Mouse (Mus musculus) frontal cortex, adult (tissue): Measurements from ENCODE around the gene Xrcc1.
A peak's percentile ranks its signal among the peaks of the same experiment; 100 is the strongest.
"Not testable (repeated sequence)": the region's sequence is repeated elsewhere in the genome, so short reads cannot be mapped to it uniquely, and the experiment has no call there.

Experiments
- ATAC-seq: cut with Nextera tagmentation; 2 replicates; pipeline ENCODE4 v1.9.2; 2017; ENCODE audit warnings: mild to moderate bottlenecking, moderate library complexity, mixed read lengths; ENCODE audit not compliant: low TSS enrichment

Xrcc1 gene

DNA sequence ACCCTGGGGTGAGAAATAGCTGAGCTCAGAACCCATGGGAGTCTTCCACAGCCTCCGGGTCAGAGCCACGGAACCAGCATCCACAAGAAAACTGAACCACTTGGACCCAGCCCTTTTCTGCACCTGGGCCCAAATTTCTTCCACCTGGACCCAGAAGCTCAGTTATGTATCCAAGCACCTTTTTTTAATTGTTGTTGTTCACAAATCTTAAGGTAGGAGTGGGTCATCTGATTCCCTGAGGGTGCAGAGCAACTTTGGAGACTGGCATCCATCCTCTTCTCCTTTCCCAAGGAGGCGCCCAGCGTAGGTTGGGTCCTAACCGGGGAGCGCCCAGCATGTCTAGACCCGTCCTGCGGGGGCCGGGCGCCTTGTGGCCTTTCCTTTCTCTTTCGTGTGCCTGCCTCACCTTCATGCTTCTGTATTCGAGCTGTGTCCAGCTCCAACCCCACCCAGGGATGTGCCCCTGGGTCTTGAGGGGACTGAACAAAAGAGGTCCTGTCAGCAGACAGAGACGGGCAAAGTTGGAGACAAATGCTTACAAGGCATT lies at the start of gene Xrcc1, which contains the start of gene Pinlyp:
Gene Xrcc1, plus strand, starts transcription at position 222 of the 547 bp plus-strand sequence.
Gene Pinlyp, minus strand, starts transcription at position 51 of the 547 bp plus-strand sequence.
- ATAC-seq, result no peak

DNA sequence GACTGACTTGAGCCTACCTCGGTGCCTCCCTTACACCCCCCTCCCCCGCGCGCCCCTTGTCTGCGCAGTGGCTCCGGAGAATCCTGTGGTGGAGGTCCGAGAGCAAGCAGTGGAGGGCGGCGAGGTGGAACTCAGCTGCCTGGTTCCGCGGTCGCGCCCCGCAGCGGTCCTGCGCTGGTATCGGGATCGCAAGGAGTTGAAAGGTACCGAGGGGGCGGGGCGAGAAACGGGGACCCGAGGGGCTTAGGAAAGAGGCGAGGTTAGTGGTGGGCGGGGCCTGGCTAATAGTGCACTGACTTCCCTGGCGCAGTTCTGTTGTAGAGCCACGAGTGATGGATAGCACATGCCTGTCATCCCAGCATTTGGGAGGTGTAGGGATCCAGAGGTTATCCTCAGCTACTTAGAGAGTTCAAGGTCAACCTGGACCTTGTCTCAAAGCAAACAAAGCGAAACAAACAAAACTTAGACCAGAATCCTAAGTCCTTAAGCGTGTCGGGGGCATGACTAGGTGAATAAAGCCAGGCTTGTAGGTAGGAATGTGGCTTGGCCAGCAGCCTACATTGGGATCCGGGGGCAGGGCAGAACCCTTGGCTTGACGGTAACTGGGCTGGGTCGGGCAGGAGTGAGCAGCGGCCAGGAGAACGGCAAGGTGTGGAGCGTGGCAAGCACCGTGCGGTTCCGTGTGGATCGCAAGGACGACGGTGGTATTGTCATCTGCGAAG lies 46.1 kb upstream of the Xrcc1 start:
- ATAC-seq, result no peak

DNA sequence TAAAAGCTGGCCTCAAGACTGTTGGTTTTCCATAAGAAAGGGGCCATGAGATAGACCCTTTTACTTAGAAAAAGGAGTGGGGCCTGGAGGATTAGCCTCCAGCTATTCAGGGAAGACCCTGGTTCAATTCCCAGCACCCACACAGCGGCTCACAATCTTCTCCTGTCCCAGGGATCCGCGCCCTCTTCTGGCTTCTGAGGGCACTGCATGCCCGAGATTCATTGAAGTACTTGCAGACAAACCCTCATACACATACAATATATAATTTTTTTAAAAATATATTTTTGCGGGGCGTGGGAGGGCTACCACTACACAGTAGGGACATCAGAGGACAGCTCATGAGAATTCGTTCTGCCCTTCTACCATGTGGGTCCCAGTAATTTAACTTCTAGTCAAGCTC lies 45.2 kb upstream of the Xrcc1 start:
- no peak for ATAC-seq

DNA sequence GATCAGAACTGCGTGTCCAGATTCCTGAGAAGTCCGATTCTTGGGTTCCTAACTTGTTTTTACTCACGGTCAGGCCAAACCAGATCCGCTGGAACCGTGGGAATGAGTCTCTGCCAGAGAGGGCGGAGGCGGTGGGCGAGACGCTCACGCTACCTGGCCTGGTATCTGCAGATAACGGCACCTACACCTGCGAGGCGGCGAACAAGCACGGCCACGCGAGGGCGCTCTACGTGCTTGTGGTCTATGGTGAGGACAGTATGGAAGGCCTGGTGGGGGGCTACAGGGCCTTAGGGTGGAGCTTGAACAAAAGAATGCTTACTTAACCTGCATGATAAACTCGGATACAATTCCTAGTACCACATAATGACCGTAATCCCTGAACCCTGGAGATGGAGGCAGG lies 44.6 kb upstream of the Xrcc1 start:
- no peak for ATAC-seq

DNA sequence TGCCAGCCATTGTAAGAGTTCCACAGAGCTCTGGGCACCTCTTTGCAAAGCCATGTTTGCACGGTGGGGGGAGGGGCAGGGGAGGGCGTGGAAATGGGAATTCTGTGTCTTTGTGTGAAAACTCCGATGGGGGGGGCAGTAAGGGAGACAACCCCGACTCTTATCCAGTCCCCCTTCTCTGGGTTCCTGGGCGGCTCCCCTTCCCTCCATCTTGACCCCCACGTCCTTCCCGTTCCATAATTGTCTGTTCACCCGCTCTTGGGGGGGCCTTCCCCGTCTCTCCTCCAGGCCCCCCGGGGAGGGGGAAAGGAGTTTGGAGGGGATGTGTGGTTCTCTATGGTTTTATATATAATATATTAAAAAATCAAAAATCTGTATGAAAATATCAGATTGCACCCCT lies 42.1 kb upstream of the Xrcc1 start:
- no peak for ATAC-seq

DNA sequence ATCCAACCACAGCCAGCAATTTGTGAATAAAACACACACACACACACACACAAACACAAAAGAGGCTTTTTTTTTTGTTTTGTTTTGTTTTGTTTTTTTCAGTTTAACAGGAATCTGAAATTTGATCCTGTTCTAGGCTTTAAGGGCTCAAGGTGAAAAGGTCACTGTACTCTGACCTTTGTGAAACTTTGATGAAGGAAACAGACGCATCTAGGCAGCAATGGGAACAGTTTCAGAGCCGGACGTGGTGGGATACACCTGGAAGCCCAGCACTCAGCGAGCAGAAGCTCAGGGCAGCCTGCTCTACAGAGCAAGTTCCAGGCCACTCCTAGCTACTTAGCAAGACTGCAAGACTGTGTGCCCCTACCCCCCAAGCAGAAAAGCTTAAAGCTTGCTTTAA lies 41.2 kb upstream of the Xrcc1 start:
- no peak for ATAC-seq

DNA sequence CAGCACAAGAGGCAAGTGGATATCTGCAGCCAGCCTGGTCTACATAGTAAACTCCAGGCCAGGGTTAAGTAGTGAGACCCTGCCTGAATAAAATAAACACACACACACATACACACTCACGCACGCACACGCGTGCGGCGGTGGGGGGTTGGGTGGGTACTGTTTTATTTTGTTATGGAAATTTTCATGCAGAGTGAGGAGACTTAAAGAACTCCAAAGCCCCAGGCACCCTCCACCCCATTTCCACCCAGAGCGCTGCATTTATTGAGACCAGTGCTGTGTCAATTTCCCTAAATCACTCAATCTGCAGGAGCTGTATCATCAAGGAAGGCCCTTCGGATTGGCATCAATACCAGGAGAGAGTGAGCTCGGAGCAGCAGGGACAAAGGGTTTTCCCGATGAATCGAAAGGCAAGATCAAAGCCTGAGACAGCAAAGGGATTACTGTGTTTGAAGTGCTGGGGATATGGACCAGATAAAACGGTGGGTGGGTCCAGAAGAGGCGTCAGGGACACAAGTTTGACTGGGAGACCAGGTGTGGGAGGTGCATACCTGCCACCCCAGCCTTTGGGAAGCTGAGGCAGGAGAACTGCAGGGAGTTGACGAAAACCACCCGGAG lies 40.5 kb upstream of the Xrcc1 start:
- no peak for ATAC-seq

DNA sequence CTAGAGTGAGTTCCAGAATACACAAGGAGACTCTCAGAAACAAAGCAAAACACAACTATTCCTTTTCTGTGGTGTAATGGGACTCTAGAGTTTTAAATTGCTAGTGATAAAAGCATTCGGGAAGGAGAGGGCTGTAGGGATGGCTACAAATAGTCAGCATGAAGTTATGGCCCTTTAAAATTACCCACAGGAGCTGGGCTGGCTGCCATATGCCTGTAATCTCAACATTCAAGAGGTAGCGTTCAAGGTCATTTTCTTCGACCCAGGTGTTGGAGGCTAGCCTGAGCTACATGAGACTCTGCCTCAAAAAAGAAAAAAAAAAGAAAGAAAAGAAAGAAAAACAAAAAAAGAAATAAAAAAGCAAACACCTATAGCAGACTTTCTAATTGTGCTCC lies 40.0 kb upstream of the Xrcc1 start:
- no peak for ATAC-seq

DNA sequence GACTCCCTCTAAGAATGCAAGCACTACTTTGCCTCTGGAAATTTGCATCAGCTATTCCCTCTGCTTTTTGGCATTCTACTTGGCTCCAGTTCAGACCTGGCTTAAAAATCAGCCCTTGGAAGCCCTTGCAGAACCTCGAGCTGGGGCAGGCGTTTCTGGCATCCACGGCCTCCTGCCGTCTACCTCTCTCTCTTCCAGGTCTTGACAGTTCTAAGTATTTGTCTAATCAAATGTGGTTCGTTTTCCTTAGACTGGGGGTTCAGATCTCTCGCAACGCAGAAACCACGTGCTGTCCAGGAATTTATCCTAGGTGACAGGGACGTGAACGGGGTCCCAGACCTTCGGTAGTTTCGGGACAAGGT lies 39.6 kb upstream of the Xrcc1 start:
- ATAC-seq, result peak; percentile 36

DNA sequence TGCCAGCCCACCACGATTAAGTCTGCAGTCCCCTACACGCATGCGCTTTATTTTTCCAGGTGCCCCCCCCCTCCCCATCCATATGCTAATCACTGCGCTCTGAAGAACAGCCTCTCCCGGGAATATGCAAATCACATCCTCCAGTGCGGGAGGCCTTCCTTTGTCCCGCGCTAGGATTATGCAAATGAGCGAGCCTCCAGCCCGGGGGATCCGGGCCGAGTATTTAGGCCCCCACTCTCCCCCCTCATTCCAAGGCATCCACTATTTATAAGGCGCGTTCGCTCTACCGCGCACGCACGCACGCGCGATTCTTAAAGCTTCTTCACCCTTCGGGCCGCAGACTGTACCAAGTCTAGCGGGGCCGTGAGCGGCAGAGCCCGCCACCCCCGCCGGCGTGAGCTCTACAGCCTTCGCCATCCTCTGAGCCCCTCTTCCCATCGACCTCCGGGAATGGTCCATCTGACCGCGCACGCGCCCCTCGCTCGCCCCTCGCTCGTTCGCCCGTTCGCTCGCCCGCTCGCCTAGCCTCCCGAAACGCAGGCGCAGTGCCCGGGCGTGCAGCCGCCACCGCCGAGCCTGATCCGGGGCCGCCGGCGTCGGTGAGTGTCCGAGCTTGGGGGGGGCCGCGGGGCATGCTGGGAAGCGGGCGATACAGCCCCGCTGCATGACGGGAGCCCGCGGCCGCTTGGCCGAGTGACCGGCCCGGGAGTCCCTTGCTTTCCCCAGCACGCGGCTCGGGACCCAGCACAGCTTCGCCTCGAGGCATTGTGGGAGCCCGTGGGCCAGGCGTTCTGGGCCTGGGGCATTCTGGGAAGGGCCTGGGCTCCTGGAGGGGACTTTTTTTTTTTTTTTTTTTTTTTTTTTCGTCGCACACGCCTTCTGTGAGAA lies 39.0 kb upstream of the Xrcc1 start, which contains the start of gene Zfp428:
Gene Zfp428, plus strand, starts transcription at position 169 of the 888 bp plus-strand sequence.
- peak; percentile 82 for ATAC-seq

DNA sequence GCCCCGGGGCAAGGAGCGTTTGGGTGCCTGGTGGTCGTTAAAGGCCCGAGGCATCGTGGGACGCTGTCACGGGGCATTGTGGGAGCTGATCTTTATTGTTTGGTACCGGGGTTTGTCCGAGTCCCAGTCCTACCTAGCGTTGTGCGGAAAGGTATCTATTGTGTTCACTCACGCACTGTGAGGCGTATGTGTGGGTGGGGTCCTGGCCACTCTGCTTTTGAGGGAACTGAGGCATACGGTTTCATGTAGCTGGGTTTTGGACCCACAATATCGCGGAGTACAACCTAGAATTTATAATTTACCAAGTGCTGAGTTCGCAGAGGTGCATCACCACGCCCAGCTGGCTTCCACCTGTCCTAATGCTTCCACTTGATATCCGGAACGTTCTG lies 38.4 kb upstream of the Xrcc1 start:
- peak; percentile 2; the same call in 1 of the 2 replicates for ATAC-seq

DNA sequence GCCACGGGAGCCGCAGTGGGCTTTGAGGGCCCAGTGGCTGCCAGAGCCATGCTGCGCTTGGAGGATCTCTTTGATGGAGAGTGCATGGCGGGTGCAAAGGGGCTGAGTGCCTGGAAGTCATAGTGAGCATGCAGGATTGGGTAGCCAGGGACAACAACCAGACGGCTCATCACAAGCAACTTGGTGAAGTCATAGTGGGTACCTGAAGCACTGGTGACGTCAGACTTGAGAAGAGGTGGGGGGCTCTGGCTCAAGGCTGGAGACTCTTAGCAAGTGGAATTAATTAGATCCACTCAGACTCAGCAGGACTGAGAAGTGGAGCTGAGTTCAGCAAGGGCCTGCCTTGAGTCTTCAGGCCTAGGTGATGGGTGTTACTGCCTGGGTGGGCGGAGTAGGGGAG lies 33.7 kb upstream of the Xrcc1 start, which contains the start of gene AC161166.1:
Gene AC161166.1, minus strand, starts transcription at position 101 of the 400 bp plus-strand sequence.
- ATAC-seq, result no peak

DNA sequence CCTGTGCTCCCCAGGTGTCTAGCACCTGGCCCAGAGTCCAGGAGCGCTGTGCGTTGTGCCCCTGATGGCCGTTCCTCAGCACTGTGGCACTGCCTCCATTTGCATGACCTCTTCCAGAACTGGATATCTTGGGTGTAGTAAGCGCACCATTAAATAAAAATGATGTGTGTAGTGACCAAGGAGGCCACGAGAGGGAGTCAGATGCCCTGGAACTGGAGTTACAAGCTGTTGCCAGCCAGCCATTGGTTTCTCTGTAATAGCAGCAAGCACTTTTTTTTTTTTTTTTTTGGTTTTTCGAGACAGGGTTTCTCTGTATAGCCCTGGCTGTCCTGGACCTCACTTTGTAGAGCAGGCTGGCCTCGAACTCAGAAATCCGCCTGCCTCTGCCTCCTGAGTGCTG lies 29.8 kb upstream of the Xrcc1 start:
- not testable (repeated sequence) for ATAC-seq

DNA sequence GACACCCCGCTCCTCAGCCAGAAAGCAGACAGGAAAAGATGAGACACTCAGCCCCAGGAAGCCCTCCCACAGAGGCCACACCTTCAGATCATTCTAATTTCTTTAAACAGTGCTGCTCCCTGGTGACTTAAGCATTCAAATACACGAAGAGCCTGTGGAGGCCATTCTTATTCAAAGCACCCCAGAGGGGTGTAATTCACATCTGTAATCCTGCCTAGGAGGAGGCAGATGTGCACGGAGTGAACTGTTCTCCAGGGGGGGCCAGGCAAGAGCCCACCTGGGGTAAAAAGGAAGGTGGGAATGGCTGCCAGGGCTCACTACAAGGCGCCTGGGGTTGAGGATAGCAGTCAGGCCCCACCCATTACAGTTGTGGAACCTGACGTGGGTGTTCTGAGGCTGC lies 29.0 kb upstream of the Xrcc1 start:
- no peak for ATAC-seq

DNA sequence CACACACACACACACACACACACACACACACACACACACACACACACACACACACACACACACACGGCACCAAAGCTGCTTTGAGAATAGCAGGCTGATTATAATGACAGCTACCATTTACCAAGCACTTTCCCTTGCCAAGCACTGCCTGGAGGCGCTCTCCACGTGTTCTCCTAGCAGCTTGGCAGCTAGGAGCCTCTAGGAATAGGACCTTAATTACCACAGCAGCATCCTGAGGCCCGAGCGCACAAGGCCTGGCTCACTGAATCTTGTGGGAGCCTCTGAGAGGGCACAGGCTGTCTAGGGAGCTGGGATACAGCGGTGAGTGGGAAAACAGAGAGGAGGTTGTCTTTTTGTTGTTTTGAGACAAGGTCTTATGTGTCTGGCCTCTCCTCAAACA lies 28.4 kb upstream of the Xrcc1 start:
- ATAC-seq, result peak; percentile 97

DNA sequence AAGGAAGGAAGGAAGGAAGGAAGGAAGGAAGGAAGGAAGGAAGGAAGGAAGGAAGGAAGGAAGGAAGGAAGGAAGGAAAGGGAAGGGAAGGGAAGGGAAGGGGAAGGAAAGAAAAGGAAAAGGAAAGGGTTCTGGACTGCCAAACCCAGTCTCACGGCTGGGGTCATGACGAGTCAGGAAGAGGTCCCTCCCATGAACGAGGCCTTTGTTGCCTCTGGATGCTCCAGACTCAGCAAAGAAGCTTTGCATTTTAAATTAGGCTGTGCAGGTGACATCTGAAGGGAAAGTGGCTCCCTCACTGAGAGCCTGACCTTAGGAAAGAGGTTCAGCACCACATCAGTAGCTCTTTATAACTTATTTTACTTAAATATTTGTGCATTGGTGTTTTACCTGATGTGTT lies 27.0 kb upstream of the Xrcc1 start:
- ATAC-seq, result no peak

DNA sequence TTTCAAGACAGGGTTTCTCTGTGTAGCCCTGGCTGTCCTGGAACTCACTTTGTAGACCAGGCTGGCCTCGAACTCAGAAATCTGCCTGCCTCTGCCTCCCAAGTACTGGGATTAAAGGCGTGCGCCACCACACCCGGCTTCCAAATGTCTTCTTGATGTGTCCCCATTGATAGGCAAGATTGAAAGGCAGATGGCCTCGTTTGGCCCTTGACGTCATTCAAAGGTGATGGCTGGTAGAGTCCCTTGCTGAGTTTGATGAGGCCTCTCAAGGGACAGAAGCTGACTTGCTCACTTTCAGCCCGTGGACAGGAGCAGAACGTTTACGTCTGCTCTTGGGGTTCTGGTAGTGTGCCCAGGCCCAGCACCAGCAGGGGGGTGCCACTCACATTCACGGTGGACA lies 26.0 kb upstream of the Xrcc1 start:
- ATAC-seq, result not testable (repeated sequence)

DNA sequence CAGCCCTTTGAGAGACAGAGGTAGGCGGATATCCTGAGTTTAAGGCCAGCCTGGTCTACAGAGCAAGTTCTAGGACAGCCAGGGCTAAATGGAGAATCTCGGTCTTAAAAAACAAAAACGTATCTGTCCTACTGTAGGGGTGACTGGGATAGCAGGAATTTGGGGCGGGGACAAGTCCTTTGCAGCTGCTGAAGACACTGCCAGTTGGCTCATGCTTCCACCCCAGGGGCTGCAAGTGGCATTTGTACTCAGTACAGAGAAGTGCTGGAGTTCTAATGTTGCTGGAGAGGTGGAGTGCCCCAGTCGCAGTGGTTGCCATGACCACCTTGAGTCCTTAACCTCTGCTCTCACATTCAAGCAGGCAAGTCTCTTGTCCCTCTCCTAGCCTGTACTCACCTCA lies 23.3 kb upstream of the Xrcc1 start:
- ATAC-seq, result no peak

DNA sequence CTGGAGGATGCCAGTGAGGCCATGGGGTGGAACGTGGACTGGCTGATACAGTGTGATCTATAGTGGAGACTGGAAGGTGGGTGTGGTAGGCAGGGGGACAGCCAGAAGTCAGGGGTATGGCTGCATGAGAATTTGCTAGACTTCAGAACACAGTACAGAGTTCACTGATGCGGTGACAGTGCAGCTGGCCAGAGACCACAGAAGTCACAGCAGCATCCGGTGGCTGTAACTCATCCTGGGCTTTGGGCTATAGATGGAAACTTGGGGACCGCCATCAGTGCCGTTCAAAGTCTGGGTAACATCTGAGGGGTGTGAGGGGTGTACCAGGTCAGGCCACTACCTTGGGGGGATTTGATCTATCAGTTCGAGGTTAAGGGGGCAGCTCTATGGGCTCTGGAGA lies 22.4 kb upstream of the Xrcc1 start:
- no peak for ATAC-seq

DNA sequence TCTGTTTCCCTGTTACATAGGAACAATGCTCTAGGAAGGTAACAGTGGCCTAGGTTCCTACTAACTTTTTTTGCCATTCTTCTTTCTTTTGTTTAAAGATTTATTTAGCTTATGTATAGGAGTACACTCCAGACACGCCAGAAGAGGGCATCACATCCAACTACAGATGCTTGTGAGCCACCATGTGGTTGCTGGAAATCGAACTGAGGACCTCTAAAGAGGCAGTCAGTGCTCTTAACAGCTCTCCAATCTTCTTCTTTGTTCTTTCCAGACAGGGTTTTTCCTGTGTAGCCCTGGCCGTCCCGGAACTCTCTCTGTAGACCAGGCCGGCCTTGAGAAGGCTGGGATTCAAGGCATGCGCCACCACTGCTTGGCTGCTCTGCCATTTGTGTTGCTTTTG lies 21.1 kb upstream of the Xrcc1 start:
- ATAC-seq, result no peak

DNA sequence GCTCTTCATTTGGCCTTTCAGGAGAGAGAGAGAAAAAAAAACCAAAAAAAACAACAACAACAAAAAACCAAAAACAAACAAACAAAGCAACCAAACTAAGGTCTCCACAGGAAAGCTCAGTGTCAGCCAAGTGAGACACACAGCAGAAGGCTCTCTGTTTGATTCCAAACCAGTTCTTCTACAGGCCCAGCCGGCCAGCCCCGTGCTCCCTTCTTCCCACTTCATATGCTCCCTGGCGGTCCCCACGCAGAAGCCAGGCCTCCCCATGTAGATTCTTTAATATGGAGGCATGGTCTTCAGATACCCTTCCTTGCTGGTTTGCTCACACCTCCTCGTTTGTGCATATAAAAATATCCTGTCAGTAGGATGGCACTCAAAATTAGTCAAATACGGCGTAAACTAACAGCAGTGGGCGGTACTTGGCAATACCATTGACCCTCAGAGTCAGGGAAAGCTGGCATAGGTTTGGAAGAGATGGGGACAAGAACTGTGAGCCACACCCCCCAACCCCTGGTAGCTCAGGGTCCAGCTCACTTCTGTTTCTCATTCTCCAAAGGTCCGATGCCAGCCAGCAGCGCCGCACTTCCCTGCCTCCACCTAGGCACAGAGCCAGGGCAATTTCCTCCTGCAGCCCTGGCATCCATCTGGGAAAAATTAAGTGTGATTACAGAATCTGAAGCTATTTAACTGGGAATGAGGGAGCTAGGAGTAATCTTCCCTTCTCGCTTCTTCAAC lies 20.2 kb upstream of the Xrcc1 start:
- no peak for ATAC-seq

DNA sequence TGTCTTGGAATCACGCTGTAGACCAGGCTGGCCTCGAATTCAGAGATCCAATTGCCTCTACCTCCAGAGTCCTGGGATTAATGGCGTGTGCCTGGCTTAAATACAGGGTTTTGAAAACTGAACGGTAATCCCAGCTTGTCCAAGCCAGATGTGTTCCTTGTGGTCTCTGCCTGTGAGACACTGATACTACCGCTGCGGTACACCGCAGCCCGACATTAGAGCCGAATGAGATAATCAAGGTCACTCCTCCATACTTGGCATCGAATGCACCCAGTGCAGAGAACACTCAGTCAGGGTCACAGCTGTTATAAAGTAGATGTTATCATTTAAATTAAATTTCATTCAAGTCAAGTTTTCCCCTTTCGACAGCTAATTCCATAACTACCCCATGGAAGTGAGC lies 17.2 kb upstream of the Xrcc1 start:
- ATAC-seq, result no peak
